Mouse (Mus musculus): ENCODE measurements around the gene Mageh1.

DNA sequence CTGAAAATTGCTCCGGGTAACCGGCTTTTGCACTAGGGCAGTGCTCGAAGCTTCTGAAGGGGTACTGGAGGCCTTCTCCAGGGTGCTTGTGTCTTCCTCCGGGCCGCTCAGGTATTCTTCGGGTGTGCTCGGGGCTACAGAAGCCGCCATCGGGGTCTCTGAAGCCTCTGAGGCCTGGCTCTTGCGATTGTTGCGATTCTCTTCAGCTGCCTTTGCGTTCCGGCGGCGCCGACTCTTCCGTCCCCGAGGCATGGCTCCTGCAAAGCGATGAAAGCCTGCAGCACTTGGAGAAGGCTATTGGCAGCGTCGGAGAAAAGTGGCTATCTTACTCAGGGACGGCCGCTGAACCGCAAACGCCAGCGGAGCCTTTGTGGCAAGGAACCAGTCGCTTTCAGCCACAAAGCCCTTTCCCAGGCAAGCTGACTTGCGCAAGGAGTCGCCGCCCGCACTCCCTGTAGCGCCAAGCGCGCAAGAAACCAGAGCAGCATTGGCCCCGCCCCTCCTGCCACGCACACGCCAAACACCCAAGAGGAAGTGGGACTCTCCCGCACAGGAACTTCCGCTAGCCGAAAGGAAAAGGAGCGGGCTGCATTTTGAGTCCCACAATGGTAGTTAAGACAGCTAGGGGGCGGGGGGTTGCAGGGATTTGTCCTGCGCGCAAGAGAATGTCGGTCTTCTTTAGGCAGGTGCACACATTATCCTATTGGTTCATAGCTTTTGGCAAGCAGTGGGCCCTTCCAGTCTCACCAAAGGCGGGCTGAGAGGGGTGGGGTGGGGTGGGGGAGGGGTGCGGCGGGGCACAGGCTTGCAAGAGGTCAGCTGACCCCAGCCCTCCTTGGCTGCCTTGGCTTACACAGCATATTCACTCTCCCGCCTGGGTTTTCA, at the start of gene Mageh1:
- TF ChIP-seq MAX (IDR thresholded peaks at IDR 0.05) (no peak), CTCF (IDR thresholded peaks at IDR 0.05; ENCODE audit: control insufficient read depth, insufficient read depth, insufficient read length) (no peak), USF1 (IDR thresholded peaks at IDR 0.05; ENCODE audit: low read depth) (no peak), MYOD1 (IDR thresholded peaks at IDR 0.05; ENCODE audit: control insufficient read depth, insufficient read length, low read depth) (no peak), MYOG (IDR thresholded peaks at IDR 0.05; ENCODE audit: control insufficient read depth, extremely low read depth, insufficient read length) (no peak), FOSL1 (IDR thresholded peaks at IDR 0.05; ENCODE audit: insufficient read depth, low read length, poor library complexity, severe bottlenecking) (no peak), CEBPB (IDR thresholded peaks at IDR 0.05; ENCODE audit: low read depth) (no peak)
